Mouse (Mus musculus) induced T-regulatory cell, adult 2 months (primary cell): ENCODE results near the gene Ints5.
A peak's percentile ranks its signal among the peaks of the same experiment; 100 is the strongest.
"Not testable (repeated sequence)": the region's sequence is repeated elsewhere in the genome, so short reads cannot be mapped to it uniquely, and the experiment has no call there.

ENCODE experiments used
- DNase-seq: peaks from one replicate; pipeline ENCODE4 v3.0.0-alpha.2; 2012; ENCODE audit warnings: low read depth

Ints5 gene

DNA sequence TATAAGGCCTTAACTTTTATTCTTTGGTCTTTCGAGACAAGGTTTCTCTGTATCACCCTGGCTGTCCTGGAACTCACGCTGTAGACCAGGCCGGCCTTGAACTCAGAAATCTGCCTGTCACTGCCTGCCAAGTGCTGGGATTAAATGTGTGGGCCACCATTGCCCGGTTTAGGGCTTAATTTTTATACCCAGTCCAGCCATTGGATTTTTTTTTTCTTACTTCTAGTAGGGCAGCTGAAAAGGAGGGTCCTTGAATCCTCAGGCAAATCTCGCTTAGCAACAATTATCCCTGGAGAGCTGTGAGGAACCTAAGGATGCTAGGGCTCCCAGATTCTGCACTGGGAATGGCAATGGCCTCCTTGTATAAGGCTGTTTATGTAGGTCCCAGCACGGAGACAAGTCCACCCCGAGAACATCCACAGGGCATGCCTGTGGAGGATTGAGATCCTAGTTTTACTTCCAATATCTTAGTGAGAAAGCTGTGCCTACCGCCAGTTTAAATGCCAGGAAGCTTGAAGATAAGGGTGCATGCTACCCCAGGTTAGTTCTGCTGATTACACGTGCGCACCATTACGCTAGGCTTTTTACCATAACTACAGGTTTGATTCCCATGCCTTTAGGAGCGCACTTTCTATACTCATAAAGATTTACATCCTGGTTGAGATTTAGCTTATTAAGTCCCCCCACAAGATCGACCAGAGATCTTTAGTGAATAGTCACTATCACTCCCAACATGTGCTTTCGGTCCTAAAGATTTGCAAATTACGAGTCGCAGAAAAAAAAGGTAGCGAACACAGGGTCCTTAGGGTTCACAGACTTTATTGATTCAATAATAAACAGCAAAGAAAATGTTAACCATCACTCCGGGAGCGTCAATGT, 5.0 kb upstream of the Ints5 start:
- DNase-seq = no peak

DNA sequence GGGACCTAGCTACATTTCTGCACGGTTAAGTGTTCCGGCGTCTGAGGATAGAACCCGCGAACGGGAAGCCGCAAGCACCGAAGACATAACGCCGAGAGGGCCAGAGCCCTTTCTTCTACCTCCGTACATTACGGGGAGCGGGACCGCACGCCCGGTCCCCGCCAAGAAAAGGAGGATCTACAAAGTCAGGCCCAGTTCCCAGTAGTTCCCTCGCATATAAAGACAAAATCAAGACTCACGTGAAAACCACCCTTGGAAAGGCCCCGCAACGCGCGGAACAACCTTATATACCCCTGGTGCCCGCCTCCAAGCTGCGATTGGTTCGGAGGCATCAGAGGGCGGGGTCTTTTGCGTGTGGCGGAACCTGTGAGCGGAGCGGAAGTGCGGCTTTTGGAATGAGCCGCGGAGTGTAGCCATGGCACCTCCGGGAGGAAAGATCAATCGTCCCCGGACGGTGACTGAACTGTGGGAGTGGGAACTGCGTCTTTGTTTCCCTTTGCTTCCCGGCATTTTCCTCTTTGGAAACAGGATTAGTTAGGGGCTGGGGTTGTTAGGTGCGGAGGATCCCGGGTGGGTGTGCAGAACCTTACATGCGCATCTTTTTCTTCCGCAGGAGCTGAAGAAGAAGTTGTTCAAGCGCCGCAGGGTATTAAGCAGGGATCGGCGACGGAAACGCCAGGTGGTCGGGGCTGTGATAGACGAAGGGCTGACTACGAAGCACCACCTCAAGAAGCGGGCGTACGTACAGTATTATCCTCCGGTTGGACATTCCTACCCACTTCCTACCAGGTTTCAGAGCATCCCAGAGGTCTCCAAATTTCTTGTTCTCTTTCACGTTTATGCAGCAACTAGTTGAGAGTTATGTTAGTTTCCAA, 4.1 kb upstream of the Ints5 start, which contains the start of the genes 1810009A15Rik and Gm49416:
1810009A15Rik (plus strand) TSS at position 343 of the 875 bp plus-strand sequence.
Gm49416 (plus strand) TSS at position 416 of the 875 bp plus-strand sequence.
- peak; percentile 99 for DNase-seq

DNA sequence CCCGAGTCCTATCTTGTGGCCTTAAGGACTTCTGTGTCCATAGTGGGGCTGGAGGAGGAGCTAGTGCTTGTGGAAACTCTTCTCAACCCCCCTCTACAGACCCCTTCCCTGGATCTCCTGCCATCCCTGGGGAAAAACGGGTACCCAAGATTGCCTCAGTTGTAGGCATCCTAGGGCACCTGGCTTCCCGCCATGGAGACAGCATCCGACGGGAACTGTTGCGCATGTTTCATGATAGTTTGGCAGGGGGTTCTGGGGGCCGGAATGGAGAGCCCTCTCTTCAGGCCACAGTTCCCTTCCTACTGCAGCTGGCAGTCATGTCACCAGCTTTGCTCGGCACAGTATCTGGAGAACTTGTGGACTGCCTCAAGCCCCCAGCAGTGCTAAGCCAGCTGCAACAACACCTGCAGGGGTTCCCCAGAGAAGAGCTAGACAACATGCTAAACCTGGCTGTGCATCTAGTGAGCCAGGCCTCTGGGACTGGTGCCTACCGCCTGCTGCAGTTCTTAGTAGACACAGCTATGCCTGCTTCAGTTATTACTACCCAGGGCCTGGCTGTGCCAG, 2.7 kb downstream of the Ints5 start:
- DNase-seq = no peak

DNA sequence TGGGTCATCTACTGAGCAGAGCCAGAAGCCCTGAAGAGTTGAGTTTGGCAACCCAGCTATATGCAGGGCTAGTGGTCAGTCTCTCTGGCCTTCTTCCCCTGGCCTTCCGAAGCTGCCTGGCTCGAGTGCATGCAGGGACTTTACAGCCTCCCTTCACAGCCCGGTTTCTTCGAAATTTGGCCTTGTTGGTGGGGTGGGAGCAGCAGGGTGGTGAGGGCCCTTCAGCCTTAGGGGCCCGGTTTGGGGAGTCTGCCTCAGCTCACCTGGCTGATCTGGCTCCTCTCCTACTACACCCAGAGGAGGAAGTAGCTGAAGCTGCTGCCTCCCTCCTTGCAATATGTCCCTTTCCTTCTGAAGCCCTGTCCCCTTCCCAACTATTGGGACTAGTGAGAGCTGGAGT, 3.4 kb downstream of the Ints5 start:
- not testable (repeated sequence) for DNase-seq

DNA sequence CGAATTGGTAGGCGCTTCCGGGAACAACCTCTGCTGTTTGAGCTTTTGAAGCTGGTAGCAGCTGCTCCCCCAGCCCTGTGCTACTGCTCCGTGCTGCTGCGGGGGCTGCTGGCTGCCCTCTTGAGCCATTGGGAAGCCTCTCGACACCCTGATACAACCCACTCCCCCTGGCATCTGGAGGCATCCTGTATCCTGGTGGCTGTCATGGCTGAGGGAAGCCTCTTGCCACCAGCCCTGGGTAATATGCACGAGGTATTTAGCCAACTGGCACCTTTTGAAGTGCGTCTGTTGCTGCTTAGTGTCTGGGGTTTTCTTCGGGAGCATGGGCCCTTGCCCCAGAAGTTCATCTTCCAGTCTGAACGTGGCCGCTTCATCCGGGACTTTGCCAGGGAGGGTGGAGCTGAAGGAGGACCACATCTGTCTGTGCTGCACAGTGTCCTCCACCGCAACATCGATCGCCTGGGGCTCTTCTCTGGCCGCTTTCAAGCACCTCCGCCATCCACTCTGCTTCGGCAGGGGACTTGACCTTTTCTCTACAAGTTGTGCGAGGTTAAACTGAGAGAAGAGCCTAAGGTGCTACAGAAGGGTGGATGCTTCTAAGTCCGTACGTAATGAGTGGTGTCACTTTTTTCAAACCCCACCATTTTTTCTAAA, 4.5 kb downstream of the Ints5 start:
- DNase-seq = peak; percentile 31

DNA sequence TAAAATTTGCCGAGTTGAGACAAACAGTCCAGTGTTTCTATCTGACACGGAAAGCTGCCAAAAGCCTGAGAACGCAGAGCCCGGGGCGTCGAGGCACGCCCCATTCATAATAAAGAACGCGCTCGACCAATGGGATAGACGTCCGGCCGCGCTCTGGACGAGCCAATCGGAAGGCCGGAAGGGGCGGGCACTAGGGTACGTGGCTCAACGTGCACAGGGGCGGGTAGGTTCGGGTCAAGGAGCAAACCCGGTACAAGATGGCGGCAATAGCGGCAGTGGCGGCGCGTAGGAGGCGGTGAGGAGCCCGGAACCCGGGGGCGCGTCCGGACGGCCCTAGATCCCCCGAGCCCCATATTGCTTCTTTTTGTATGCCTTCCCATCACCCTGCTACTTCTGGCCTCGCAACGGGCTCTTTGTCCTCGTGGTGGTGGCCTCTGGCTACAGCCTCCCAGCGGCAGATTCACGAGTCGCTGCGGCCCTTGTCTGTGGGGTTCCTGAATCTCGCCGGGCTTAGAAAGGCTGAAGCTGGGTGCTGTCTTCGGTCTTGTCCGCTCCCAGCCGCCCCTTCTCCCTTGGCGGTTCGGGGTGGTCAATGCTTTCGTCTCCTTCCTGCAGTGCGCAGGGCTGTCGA, 5.2 kb downstream of the Ints5 start, which contains the start of gene Ganab:
Ganab (plus strand) TSS at position 207 of the 631 bp plus-strand sequence.
- peak; percentile 98 for DNase-seq

DNA sequence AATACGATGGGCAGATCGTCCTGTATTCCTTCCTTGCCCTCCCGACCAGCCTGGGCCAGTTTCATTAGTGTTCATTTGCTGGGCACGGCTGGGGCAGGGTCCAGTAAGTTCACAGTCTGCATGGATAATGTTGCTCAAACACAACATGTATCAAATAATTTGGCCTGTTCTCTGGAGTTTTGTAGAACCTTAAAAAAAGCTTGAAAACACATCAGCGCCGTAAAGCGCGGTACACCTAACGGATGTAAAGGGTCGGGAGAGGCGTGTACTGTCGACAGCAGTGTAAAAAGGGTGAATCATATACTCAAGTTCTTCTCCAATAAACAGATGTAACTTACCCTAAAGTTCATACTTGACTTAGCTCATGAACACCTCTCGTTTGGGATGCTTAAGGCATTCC, 5.8 kb downstream of the Ints5 start:
- peak; percentile 61 for DNase-seq

DNA sequence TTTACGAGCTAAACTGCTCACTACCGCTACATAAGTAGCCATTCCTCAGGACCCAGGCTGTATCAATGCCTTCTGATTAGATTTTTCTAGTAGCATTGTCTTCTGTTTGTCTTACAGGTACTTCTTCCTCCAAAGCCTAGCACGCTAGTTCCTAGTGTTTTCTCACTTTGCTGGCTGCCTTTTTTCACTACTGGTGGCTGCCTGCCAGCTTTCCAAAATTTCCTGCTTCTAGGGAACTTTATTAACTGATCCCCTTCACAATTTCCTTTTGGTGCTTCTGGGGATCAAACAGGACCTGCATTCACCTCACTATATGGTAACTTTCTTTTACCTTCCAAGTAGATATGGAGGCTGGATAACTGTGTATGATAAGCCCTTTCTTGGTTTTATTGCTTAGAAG, 6.3 kb downstream of the Ints5 start:
- DNase-seq = no peak

DNA sequence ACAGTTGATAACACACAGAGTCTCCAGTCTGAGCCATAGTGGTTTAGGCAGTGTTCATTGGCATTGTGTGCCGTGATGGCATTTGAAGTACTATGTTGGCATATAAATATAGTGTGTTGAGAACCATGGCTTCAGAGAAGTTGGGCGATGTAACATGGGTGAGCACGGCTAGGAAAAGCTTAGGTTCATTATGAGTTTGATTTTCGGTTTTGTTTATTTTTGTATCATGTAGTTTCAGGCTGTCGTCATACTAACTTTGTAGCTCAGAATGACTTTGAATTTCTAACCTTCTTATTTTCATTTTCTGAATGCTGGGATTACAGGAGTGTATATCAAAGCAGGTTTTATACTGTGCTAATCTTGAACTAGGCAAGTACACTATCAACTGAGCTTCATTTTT, 10.6 kb downstream of the Ints5 start:
- DNase-seq = no peak

DNA sequence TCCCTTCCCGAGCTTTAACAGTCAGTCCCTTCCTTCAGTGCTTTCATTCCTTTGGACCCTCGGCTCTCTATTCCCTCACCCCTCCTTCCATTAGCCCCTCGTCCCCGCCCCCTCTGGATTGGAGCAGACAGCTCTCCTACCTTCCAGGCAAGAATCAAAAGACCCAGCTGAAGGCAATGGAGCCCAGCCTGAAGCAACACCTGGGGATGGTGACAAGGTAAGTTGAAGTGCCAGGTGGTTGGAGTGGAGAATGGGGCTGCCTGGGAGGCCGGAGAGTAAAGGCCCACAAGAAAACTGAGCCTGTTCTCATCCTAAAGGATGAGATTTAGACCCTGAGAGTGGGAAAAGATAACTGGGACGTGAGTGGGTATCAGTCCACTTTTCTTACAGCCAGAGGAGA, 15.7 kb downstream of the Ints5 start:
- no peak for DNase-seq

DNA sequence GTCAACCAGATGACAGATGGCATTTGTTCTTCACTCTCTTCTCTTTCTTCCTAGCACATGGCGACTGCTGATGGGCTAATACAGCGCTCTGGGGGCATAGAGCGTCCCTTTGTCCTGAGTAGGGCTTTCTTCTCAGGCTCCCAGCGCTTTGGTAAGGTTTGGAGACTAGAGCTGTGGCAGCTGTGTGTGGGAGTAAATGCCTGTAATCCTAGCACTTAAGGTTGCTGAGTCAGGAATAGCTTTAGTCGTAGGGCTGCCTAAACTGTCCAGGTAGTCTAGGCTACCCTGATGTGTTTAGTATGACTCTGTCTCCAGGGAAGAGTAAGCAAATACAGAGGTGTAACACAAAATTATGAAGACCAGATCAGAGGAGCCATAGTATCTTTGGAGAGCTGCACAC, 19.0 kb downstream of the Ints5 start:
- no peak for DNase-seq

DNA sequence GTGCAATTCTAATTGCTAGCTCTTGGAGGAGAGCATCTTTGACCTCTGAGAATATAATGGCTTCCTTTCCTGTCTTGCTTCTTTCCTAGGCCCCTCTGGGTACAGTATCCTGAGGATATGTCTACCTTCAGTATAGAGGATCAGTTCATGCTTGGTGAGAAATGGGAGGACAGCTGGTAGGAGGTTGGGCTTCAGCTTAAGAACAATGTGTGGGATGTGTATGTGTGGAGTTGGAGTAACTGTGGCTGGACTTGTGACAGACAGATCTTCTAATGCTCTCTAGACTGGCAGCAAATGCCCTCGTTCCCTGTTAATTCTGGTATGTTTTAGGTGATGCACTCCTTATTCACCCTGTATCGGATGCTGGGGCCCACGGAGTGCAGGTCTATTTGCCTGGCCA, 21.4 kb downstream of the Ints5 start:
- DNase-seq = no peak

DNA sequence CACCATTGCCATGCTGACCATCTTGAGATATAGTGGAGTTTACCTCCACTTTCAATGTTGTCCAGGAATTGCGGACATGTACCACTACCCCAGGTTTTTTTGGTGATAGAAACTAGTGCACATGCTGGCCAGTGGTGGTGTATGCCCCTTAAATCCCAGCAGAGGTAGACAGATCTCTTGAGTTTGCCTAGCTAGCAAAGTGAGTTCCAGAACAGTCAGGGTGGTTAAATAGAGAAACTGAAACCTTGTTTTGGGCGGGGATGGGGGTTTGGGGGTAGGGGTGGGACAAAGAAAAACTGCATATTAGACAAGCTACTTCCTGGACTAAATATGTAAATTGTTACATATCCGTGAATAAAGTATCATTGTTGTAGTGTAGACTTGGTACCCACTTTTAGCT, 26.2 kb downstream of the Ints5 start:
- DNase-seq = peak; percentile 83

DNA sequence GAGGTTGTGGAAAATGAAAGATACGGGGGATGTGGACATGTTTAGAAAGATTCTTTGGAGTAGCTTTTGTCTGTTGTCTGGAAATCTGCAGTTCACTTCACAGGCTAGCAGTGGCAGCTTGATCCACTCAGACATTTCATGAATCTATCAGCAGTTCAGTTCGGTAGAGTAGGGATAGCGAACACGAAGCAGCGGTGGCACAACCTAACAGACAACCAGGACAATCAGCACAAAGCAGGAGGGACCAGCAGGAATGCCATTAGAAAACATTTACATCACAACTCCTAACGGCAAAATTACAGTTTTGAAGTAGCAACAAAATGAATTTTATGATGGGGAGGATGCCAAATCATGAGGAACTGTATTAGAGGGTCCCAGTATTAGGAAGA, 26.9 kb downstream of the Ints5 start:
- DNase-seq = no peak

DNA sequence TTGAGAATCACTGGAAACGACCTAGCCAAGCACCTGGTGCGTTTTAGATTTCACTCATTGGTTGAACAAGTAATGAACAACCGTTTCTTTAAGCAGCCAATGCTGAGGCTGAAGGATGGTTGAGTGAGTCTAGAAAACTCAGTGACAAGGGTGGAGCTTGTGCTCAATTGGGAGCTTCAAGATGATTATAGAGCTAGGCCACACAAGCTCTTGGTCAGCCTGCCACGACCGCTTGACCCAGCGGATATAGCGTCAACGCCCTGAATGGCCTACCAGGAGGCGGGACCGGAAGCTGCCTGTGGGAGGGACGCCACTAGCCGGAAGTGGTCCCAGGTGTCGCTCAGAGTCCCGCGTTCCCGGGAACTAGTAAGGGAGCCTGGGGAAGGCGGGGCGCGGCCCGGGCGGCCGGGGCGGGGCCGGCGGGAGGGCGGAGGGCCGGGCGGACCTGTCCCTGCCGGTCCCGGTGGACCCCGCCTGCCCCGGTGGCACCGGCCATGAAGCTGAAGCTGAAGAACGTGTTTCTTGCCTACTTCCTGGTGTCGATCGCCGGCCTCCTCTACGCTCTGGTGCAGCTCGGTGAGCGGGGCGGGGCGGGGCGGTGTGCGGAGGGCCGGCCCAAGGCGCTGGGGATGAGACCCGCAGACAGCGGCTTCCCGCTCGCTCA, 27.4 kb downstream of the Ints5 start, which contains the start of gene B3gat3:
B3gat3 (plus strand) TSS at position 302 of the 664 bp plus-strand sequence.
- DNase-seq = peak; percentile 91

DNA sequence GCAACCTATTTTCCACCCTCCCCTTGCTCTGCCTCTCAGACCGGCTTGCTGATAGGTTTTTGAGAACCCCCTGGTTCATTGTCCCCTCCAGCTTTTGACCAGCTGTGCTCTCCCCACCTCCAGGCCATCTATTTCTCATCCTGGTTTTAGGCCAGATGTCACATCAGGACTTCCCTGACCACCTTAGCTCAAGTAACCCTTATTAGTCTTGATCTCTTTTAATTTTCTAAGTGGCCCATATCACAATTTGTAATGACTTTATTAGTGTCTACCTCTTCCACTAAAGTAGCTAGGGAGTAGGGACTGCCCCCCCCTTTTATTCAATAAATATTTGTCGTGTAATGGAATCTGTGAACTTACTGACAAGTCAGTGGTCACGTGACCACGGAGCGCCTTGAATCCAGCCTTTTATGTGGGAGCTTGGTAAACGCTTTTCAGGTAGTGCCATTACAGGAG, 28.1 kb downstream of the Ints5 start:
- peak; percentile 85 for DNase-seq

DNA sequence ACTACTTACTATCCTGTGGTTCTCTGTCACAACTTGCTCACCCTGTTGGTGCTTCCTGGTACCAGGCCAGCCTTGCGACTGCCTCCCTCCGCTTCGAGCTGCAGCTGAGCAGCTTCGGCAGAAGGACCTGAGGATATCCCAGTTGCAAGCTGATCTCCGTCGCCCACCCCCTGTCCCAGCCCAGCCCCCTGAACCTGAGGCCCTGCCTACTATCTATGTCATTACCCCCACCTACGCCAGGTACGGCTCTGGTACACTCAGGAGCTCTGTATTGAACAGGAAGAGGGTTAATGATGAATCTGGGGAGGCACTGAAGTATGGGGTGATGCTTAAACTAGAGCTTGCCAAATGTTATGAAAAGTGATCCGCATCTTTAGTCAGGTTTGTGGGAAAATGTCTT, 28.9 kb downstream of the Ints5 start:
- DNase-seq = peak; percentile 53

DNA sequence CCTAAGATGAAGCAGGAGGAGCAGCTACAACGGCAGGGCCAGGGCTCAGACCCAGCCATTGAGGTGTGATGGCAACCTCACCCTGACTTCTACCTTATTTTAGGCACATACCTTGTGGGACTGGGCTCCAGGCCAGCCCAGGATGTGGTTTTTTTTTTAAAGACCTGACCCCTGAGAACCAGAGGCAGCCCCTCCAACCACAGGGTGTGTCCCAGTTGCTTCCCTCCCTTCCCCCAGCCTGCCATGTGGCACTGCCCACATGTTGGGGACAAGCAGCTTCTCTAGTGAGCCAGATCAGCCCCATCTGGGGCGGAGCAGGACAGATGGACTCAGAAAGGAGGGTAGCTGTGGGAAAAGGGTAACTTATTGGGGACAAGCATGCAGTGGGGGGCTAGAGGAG, 34.0 kb downstream of the Ints5 start:
- peak; percentile 63 for DNase-seq

DNA sequence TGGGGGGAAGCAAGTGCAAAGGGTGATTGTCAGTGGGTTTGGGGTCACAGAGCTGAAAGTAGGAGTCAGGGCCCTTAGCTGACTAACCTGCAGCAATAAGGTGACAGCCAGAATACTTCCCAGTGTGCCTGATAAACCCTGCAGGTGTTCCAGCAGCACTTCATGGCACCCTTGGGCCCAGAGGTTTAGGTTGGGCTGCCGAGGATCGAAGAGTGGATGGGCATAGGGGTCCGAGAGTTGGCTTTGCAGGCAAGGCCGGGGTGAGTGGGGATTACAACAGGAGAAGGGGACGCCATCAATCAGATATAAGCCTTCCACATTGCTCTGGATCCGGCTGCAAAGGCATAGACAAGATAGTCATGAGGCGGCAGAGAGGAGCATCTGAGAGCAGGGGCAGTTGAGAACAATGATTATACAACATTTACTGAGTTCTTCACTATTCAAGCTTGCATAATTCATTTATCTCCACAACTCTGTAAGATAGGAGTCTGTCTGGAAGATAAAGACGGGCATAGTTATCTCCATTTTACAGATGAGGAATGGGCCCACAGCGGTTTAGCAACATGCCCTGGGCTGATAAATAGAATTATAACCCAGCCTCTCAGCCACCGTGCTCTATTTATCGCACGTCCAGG, 35.2 kb downstream of the Ints5 start:
- DNase-seq = no peak

DNA sequence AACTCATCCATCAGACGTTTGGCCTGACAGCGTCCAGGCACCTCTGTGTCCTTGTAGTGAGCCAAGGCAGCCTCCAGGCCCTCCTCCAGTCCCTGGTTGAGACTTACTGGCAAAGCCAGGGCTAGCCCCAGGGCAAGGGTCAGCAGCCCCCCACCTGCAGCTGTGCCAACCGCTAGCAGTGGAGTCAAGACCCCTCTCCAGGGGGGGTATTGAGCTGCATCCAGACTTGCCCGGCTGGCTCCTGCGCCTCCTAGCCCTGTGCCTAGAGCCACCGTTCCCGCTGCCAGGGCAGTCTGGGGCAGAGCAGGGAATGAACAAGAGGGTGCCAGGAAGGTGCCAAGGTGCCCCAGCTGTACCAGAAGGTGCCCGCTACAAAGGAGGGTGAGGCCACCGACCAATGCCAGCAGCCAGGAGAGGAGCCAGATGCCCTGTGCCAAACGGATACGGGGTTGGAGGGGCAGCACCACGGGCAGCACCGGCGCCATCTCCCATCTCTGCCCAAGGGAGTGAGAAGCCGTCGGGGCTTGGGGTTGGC, 36.0 kb downstream of the Ints5 start:
- no peak for DNase-seq
